Mouse (Mus musculus): ENCODE measurements around the gene Klhl36. TPM values are rescaled to one million over a fixed set of nuclear protein-coding genes. Genes with fewer than 3 reads are reported as not detected.
A peak's percentile ranks its signal among the peaks of the same experiment; 100 is the strongest.

Gene Klhl36
- total RNA-seq, 2 experiments from 2014 or later = 15.7 to 18.8 TPM

DNA sequence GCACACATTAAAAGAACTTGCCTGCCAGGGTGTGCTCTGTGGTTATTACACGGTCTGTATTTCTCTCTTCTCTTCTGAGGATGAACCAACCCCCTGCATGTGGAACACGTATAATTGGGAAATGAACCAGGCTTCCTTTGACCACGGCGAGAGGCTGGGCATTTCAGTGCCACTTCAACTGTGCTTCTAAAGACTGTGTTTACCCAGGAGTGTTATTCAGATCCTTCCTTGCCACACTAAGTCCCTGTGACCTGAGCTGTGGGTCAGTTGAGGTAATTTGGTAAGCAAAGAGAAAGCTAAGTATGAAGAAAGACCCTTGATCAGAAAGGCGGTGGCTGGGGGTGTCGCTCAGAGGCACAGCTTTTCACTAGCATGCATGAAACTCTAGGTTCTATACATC is 19.2 kb downstream of the Klhl36 start:
- DNase-seq (ENCODE audit: low spot score in 2 of 2) = no peak

DNA sequence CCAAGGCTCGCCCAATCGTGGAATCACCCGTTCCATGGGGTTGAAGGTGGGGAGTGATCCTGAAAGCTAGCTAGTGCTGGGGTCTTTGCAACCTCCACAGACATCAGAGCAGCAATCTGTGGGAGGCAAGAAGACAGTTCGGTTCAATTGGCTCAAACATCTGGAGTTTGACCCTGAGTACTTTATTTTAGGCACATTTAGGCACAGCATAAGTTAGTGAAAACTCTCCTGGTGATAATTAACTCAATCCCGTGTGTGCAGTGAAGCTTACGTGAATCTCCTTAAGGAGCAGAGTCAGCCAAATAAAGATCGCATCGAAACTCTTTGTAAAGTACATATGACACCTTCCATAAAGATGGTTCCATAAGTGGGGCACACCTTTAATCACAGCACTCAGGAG is 19.9 kb downstream of the Klhl36 start:
- DNase-seq (ENCODE audit: low spot score in 2 of 2) = no peak

GRCm38 (mm10) chr8:119883281-119883680 is 21.2 kb downstream of the Klhl36 start:
- DNase-seq (ENCODE audit: low spot score in 2 of 2) = no peak

GRCm38 (mm10) chr8:119885612-119886011 is 23.5 kb downstream of the Klhl36 start:
- peak in 1 of 2 experiments; percentile 57 for DNase-seq (ENCODE audit: low spot score in 2 of 2)

GRCm38 (mm10) chr8:119887130-119887529 is 25.1 kb downstream of the Klhl36 start:
- peak in 1 of 2 experiments; percentile 20 for DNase-seq (ENCODE audit: low spot score in 2 of 2)

GRCm38 (mm10) chr8:119888012-119888411 is 25.9 kb downstream of the Klhl36 start:
- DNase-seq (ENCODE audit: low spot score in 2 of 2) = no peak

GRCm38 (mm10) chr8:119897069-119897468 is 35.0 kb downstream of the Klhl36 start:
- DNase-seq (ENCODE audit: low spot score in 2 of 2) = no peak

- no peak for DNase-seq (ENCODE audit: low spot score in 2 of 2)
These were observed 35.9 kb downstream of the Klhl36 start for GRCm38 (mm10) chr8:119897933-119898332.

GRCm38 (mm10) chr8:119901349-119901748 is 39.3 kb downstream of the Klhl36 start:
- DNase-seq (ENCODE audit: low spot score in 2 of 2) = no peak

DNA sequence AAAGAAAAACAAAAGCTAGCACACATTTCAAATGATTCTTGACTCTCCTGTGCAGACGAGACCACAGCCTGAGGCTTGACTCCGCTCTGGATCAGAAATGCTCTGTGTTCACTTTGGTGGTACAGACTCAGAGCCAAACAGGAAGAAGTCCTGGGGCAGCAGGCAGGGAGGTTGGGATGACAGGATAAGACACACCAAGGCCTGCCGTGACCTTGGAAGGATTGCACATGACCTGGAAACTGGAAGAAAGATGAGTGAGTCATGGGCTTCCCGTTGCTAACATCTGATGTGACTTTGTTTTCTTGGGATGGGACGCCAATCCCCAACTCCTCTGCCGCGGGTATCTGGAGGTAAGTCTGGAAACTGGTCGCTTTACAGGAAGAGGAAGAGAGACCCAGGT is 39.9 kb downstream of the Klhl36 start:
- no peak for DNase-seq (ENCODE audit: low spot score in 2 of 2)

DNA sequence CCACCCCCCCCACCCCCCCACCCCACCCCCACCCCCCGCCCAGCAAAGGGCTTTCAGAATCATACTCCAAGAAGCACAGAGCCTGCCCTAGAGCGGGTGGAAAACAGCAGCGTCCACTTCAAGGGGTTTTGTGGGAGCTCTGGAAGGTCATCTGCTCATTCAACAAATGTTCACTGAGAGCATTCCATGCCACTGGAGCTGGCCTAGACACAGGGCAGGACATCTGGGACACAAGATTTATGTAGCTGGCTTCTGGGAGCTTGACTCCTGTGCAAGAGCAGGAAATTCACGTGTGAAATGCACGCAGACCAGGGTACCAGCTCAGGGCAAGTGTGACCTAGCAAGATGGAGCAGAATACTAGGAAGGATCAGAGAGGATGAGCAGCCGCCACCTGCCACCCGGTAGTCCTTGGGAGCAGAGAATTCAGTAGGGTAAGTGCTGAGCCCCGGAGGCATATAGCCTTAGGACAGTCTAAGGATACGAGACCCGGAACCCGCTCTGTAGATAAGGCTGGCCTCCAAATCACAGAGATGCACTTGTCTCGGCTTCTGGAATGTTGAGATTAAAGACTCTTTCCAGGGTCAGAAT is 42.4 kb downstream of the Klhl36 start:
- no peak for DNase-seq (ENCODE audit: low spot score in 2 of 2)

DNA sequence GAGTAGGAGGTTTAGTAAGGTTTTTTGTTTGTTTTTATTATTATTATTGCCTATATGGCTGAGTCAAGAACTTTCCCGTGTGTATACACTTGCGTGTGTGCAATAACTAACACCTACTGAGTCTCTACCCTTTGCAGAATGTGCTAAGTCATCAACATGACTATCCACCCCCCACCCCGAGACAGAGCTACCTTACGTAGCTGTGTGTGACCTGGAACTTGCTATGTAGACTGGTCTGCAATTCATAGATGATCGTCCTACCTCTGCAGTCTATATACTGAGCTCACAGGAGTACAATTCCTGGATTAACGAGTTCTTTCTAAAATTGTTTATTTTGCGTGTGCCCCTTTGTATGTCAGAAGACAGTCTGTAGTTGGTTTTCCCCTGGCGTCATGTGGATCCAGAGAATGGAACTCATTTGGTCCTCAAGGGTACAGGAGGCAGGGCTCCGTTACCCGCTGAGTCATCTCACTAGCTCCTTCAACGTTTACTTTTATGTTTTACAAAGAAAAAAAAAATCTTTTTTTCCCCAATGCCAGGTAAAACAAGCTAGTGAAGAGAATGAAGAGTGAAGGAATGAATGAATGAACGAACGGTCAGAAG is 48.0 kb downstream of the Klhl36 start, which contains the start of gene Usp10:
Gene Usp10 (plus strand): TSS at position 417 of the 603 bp plus-strand sequence.
- DNase-seq (ENCODE audit: low spot score in 2 of 2) = no peak

- DNase-seq (ENCODE audit: low spot score in 2 of 2) = peak; percentile 84 to 90
These were observed 48.6 kb downstream of the Klhl36 start, which contains the start of gene Gm20388 for GRCm38 (mm10) chr8:119910547-119911257. TSS of gene Gm20388 (plus strand) at chr8:119910841.

DNA sequence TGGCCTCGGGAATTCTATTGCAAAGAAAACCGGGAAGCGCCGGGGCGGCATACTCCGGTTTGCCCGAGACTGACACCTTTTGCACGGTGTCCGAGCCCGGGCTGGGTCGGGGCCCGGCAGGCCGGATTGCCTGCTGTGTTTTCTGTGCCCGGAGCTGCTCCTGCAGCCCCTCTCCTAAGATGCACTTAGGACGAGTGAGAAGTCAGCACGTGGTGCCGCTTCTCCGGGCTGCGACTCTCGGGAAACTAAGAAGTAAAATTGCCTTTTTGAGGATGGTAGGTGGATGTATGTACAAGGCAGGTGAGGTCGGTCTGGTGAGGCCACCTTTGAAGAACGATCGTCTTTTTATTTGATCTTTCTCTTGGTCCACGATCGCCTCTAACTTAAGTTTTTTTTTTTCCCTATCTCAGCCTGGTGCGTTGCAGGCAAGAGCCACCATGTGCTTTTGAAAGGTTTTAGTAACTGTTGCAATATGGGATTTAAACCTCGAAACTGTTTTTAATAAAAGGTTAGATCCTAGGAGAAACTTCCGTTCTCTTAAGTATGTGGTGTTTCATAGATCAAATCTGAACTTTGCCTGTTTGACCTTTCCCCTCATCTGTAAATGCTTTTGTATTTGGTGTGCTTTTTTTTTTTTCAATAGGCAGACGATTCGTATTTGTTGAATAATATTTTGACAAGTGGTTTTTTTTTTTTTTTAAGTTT is 49.3 kb downstream of the Klhl36 start:
- DNase-seq (ENCODE audit: low spot score in 2 of 2) = no peak

DNA sequence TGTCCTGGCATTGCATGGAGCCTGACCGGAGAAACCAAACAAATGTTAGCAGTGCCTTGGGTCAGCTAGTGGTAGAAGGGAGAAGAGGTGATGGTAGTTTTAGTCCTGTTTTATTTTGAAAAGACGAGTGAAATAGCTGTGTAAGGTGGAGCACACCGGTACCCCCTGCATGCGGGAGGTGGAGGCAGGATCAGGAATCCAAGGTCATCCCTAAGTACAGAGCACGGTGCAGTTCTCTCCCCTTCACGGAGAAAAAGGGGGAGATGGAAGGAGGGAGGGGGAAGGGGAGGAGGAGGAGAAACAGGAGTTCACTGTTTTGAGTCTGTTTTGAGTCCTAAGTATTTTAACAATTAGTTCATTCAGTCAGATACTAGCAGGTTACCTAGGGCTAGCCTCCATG is 50.6 kb downstream of the Klhl36 start:
- DNase-seq (ENCODE audit: low spot score in 2 of 2) = no peak

DNA sequence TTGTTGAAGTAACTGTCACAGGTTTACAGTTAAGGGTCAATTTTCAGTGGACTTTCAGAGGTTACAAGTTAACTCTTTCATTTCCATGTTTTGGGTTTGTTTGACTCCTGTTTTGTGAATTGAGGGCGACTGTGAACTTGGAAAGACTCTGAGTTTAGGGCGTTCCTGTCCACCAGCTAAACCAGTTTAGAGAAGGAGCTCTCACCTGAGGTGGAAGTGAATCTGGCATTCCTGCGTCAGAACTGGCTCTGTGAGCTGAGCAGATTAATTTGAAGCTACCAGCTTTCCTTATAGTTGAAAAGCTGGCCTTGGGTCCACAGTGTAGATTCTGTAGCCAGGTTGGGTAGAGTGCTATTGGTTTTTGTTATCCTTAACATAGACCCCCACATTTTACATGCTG is 51.1 kb downstream of the Klhl36 start:
- no peak for DNase-seq (ENCODE audit: low spot score in 2 of 2)

- no peak for DNase-seq (ENCODE audit: low spot score in 2 of 2)
These were observed 52.1 kb downstream of the Klhl36 start for GRCm38 (mm10) chr8:119914161-119914560.

GRCm38 (mm10) chr8:119915298-119915697 is 53.2 kb downstream of the Klhl36 start:
- no peak for DNase-seq (ENCODE audit: low spot score in 2 of 2)

DNA sequence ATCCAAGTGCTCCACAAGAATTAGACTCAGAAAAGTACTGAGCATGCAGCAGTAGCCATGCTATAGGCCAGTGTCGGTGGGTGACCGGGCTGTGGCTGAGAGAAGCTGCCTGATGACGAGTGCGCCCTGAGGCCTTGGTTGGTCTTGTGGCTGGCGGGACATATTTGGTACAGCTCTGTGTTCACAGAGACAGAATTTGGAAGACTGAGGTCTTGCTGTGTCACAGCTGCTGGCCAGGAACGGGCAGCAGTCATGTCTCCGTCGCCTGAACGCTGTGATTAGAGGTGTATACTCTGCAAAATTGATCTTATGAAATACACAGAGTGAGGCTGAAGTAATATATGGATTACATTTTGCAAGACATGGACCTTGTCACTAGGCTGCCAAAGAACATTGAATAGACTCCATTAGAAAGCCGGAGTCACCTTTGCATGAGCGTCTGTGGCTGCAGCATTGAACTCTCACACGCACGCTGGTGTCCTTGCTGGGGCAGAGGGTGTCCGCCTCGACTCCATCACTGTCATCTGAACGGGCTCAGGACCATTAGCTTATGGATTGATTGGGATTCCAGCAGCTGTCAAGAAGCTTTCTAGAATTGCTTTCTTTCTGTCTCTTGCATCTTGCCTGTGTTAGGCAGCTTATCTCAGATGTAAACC is 54.3 kb downstream of the Klhl36 start:
- no peak for DNase-seq (ENCODE audit: low spot score in 2 of 2)

- DNase-seq (ENCODE audit: low spot score in 2 of 2) = no peak
These were observed 55.3 kb downstream of the Klhl36 start for GRCm38 (mm10) chr8:119917415-119917814.

DNA sequence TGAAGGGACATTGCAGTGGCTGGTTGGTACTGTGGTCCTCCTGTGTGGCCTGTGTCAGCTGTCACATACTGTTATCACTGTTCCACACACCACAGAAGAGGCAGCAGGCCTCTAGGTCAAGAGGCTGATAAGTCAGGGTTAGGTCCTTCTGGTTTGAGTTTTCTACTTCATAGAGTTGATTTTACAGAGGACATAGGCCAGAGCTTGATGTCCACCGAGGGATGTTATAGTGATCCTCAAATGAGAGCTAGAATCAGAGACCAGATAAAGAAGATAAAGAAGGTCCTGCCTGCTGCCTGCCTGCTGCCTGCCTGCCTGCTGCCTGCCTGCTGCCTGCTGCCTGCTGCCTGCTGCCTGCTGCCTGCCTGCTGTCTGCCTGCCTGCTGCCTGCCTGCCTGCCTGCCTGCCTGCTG is 56.1 kb downstream of the Klhl36 start:
- DNase-seq (ENCODE audit: low spot score in 2 of 2) = no peak

All from adrenal gland, postnatal 4 days (tissue).